Mouse (Mus musculus) heart, postnatal 36 days (tissue): ENCODE measurements around the gene H2afy. TPM values are rescaled to one million over a fixed set of nuclear protein-coding genes. Genes with fewer than 3 reads are reported as not detected.

ENCODE experiments used
- DNase-seq, 2 experiments: peaks; one replicate each; pipeline ENCODE4 v3.0.0; 2021 to 2022
- intact Hi-C: fragments of 180-260 bp; cut with DNase I; formaldehyde crosslinking; loops from one replicate; pipeline ENCODE4 v1.15.1; 2025
- total RNA-seq, 2 experiments: library from RNA; stranded (reverse); gene quantifications; 2 replicates each; pipeline ENCODE4 v1.2.3; 2021

Gene H2afy
- total RNA-seq, 2 experiments from 2014 or later = 45.2 to 50.3 TPM

- no peak for DNase-seq
- intact Hi-C loops = no loop called here
Observed at GRCm38 (mm10) chr13:56026026-56026425, 110.1 kb downstream of the H2afy start.

- no peak for DNase-seq
Observed at GRCm38 (mm10) chr13:56025027-56025410, 111.1 kb downstream of the H2afy start.

GRCm38 (mm10) chr13:56024410-56025026 is 111.6 kb downstream of the H2afy start:
- DNase-seq = no peak
- intact Hi-C loops = no loop called here

More at GRCm38 (mm10) chr13:56025027-56025410, 111.1 kb downstream of the H2afy start:
- intact Hi-C loops = no loop called here

Other genes starting within 250 kb of the H2afy start
- 1 to 10 TPM; 1.3 to 1.7 TPM for gene Tifab, start 42.5 kb upstream of the H2afy start, total RNA-seq
- gene Neurog1, start 115.8 kb upstream of the H2afy start, total RNA-seq = not detected
- gene Cxcl14, start 160.2 kb upstream of the H2afy start, total RNA-seq = 1 to 10 TPM; 3.1 to 5.9 TPM